Mouse (Mus musculus): ENCODE data around the gene Kng1.
"Not testable (repeated sequence)": the region's sequence is repeated elsewhere in the genome, so short reads cannot be mapped to it uniquely, and the experiment has no call there.

- TF ChIP-seq CTCF, EP300 (IDR thresholded peaks at IDR 0.05; ENCODE audit: low read depth): not testable (repeated sequence)
Measured at GRCm38 (mm10) chr16:23057668-23058447, at the start of gene Kng1.
